Mouse (Mus musculus): ENCODE data around the gene Sfrp5. TPM values are rescaled to one million over a fixed set of nuclear protein-coding genes. Genes with fewer than 3 reads are reported as not detected.

The Sfrp5 gene
- polyA plus RNA-seq, 2 experiments, result 5.4 to 7.2 TPM

DNA sequence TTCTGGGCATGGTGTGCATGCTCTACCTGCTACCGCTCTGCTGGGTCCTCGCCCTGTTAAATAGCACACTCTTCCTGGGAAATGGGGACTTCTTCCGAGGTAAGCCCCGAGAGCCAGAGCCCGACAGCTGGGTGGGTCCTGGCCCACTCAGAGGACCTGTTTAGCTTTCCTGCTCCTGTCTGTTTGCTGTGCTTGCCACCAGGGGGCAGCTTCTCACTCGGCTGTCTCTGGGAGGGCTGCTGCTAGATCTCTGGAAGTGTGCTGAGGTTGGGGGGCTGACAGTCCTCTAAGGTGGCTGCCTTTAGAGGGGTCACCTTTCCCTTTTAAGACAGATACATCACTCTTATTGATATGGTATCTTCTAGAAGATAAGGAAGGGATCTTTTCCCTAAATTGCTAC lies 19.4 kb downstream of the Sfrp5 start:
- no peak for ATAC-seq (ENCODE audit: low FRiP score, low read depth)
- Histone ChIP-seq H3K27me3 (ENCODE audit: control insufficient read depth, insufficient read depth, low read length) (no peaks in the 10 kb centered on the region), H3K4me1 (ENCODE audit: control insufficient read depth, insufficient read depth, low read length) (no peaks in the 10 kb centered on the region), H3K27ac (replicated peaks; ENCODE audit: low read depth, low read length) (no peak overlapping the region), H3K4me2 (replicated peaks; ENCODE audit: low read depth, low read length, severe bottlenecking) (no peak overlapping the region), H3K9me3 (ENCODE audit: control insufficient read depth, low read length) (no peaks in the 10 kb centered on the region), H3K4me3 (replicated peaks; ENCODE audit: low read length) (no peak overlapping the region), H3K9ac (ENCODE audit: low read depth, low read length, severe bottlenecking) (no peak overlapping the region), H3K36me3 (ENCODE audit: control insufficient read depth, insufficient read depth, low read length) (peaks cover 58% of the 10 kb centered on the region)
- WGBS, result 49% methylated on average over 6 of the region's 6 CpGs
- TF ChIP-seq POLR2A (IDR thresholded peaks at IDR 0.05; ENCODE audit: borderline replicate concordance, extremely low read depth, insufficient read depth, insufficient read length), result no peak
- no peak for DNase-seq (ENCODE audit: low spot score)

DNA sequence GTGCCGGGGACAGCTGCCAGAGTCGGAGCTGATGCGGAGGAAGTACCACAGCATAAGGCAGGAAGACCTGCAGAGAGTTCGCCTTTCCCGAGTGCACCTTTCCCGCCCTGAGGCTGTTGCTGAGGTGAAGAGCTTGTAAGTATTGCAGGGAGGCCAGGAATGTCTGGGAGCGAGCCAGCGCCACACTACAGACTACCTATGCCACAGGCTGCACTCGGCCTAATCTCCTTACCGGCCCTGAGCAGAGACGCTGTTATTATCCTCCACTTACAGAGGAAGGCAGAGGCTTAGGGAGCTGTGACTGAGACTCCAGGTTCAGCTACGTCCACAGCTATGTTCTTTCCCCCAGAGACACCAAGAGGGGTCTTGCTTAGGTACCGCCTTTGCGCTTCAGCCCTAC lies 22.7 kb downstream of the Sfrp5 start:
- H3K36me3 ChIP-seq (ENCODE audit: control insufficient read depth, insufficient read depth, low read length), result peaks cover 41% of the 10 kb centered on the region
- ATAC-seq (ENCODE audit: low FRiP score, low read depth) (no peak), DNase-seq (ENCODE audit: low spot score) (no peak)
- no peak overlapping the region for H3K27ac ChIP-seq (replicated peaks; ENCODE audit: low read depth, low read length)
- no peak overlapping the region for H3K9ac ChIP-seq (ENCODE audit: low read depth, low read length, severe bottlenecking)
- H3K4me2 ChIP-seq (replicated peaks; ENCODE audit: low read depth, low read length, severe bottlenecking), result no peak overlapping the region
- no peaks in the 10 kb centered on the region for H3K4me1 ChIP-seq (ENCODE audit: control insufficient read depth, insufficient read depth, low read length)
- WGBS, result 82% methylated on average over 14 of the region's 14 CpGs
- no peak overlapping the region for H3K4me3 ChIP-seq (replicated peaks; ENCODE audit: low read length)
- no peaks in the 10 kb centered on the region for H3K27me3 ChIP-seq (ENCODE audit: control insufficient read depth, insufficient read depth, low read length)
- no peak for TF ChIP-seq POLR2A (IDR thresholded peaks at IDR 0.05; ENCODE audit: borderline replicate concordance, extremely low read depth, insufficient read depth, insufficient read length)
- no peaks in the 10 kb centered on the region for H3K9me3 ChIP-seq (ENCODE audit: control insufficient read depth, low read length)

DNA sequence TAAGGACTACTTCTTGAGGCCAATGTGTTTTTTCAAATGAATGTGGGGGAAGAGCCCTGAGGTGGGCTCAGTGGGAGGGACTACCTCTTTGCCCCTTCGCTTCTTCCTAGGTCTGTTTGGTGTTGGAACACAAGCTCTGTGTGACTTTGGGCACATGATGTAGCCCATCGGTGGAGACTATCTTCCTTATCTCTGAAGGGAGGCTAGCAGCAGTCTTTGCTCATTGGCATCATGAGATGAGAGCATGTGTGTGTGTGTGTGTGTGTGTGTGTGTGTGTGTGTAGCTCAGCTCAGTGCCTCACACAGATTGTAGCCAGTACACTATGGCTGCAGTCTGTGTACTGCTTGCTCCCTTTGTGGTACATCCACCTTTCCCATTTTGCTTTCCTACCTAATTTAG lies 24.6 kb downstream of the Sfrp5 start:
- Histone ChIP-seq H3K9ac (ENCODE audit: low read depth, low read length, severe bottlenecking) (no peak overlapping the region), H3K4me2 (replicated peaks; ENCODE audit: low read depth, low read length, severe bottlenecking) (no peak overlapping the region), H3K27ac (replicated peaks; ENCODE audit: low read depth, low read length) (no peak overlapping the region), H3K4me3 (replicated peaks; ENCODE audit: low read length) (no peak overlapping the region), H3K36me3 (ENCODE audit: control insufficient read depth, insufficient read depth, low read length) (peaks cover 22% of the 10 kb centered on the region), H3K9me3 (ENCODE audit: control insufficient read depth, low read length) (no peaks in the 10 kb centered on the region), H3K4me1 (ENCODE audit: control insufficient read depth, insufficient read depth, low read length) (no peaks in the 10 kb centered on the region), H3K27me3 (ENCODE audit: control insufficient read depth, insufficient read depth, low read length) (no peaks in the 10 kb centered on the region)
- DNase-seq (ENCODE audit: low spot score) (no peak), ATAC-seq (ENCODE audit: low FRiP score, low read depth) (no peak)
- WGBS, result 90% methylated on average over 2 of the region's 2 CpGs
- TF ChIP-seq POLR2A (IDR thresholded peaks at IDR 0.05; ENCODE audit: borderline replicate concordance, extremely low read depth, insufficient read depth, insufficient read length), result no peak

DNA sequence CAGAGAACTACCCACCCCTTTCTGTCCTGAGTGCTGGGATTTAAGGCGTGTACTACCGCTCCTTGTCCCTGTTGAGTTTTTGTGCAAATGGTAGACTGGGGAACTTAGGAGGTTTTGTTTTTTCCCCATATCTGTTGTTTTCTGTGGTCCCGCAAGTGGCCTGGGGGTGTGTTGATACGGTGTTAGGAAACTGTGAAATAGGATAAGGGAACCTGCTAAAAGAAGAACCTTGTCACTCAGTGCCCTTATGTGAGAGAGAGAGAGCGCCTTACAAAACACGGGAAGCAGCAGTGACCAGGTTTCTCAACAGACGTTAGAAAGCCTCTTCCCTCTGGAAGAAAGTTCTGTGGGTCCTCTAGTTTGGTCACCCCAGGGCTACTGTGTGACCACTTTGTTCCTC lies 25.2 kb downstream of the Sfrp5 start:
- Histone ChIP-seq H3K4me3 (replicated peaks; ENCODE audit: low read length) (no peak overlapping the region), H3K9ac (ENCODE audit: low read depth, low read length, severe bottlenecking) (no peak overlapping the region), H3K9me3 (ENCODE audit: control insufficient read depth, low read length) (no peaks in the 10 kb centered on the region), H3K27me3 (ENCODE audit: control insufficient read depth, insufficient read depth, low read length) (no peaks in the 10 kb centered on the region), H3K27ac (replicated peaks; ENCODE audit: low read depth, low read length) (no peak overlapping the region), H3K4me2 (replicated peaks; ENCODE audit: low read depth, low read length, severe bottlenecking) (no peak overlapping the region), H3K4me1 (ENCODE audit: control insufficient read depth, insufficient read depth, low read length) (0 out of 2 replicates have a peak, but pooled peaks cover under 1% of the 10 kb centered on the region), H3K36me3 (ENCODE audit: control insufficient read depth, insufficient read depth, low read length) (peaks cover 19% of the 10 kb centered on the region)
- 83% methylated on average over 7 of the region's 7 CpGs for WGBS
- DNase-seq (ENCODE audit: low spot score), result no peak
- no peak for ATAC-seq (ENCODE audit: low FRiP score, low read depth)
- no peak for TF ChIP-seq POLR2A (IDR thresholded peaks at IDR 0.05; ENCODE audit: borderline replicate concordance, extremely low read depth, insufficient read depth, insufficient read length)

DNA sequence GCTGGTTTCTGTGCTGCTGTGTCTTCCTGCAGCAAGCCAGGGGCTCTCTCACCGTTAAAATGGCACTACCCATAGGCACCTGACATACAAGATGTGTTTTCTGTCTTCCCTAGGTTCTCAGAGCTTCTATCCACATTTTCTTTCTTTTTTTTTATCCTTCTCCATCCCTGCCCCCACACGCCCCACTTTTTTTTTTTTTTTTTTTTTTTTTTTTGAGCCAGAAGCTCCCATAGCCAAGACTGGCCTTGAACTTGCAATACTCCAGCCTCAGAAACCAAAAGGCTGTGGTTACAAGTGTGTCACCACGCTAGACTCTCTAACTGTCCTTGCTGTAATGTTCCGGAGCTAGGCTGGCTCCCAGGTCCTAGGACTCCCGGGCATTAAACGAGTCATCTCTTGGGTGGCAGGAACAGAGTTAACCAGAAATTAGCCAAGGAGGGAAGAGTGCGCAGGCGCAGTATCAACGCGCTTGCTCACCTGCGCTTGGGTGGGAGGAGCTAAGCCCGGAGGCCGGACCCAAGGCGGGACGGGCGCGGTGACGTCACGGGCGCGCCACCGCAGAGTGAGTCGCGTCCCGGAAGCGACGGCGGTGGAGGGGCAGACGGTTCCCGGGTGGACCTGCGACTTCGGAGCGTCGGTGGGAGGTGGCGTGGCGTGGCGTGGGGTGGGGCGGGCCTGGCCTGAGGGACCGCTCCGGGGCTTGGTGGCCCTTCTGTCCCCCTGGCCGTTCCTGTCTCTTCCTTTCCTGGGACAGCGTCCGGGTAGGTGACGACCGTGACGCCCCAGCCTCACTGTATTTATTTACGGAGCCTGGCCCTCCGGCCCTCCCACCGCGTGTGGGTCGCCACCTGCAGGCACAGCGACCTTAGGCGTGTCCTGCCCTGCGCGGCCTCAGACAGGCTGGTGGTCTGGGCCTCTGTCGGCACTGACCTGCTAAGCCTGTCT lies 31.8 kb downstream of the Sfrp5 start:
- Histone ChIP-seq H3K27me3 (ENCODE audit: control insufficient read depth, insufficient read depth, low read length) (0 out of 2 replicates have a peak, but pooled peaks cover 2% of the 10 kb centered on the region), H3K9ac (ENCODE audit: low read depth, low read length, severe bottlenecking) (peak overlapping the region; percentile 67), H3K4me2 (replicated peaks; ENCODE audit: low read depth, low read length, severe bottlenecking) (peak overlapping the region; percentile 79), H3K9me3 (ENCODE audit: control insufficient read depth, low read length) (no peaks in the 10 kb centered on the region), H3K4me3 (replicated peaks; ENCODE audit: low read length) (peak overlapping the region; percentile 67), H3K4me1 (ENCODE audit: control insufficient read depth, insufficient read depth, low read length) (peaks cover 11% of the 10 kb centered on the region), H3K27ac (replicated peaks; ENCODE audit: low read depth, low read length) (no peak overlapping the region), H3K36me3 (ENCODE audit: control insufficient read depth, insufficient read depth, low read length) (no peaks in the 10 kb centered on the region)
- 0 out of 2 replicates have a peak, but pooled peaks have one; percentile 21 for TF ChIP-seq POLR2A (IDR thresholded peaks at IDR 0.05; ENCODE audit: borderline replicate concordance, extremely low read depth, insufficient read depth, insufficient read length)
- ATAC-seq (ENCODE audit: low FRiP score, low read depth) (peak; percentile 93), DNase-seq (ENCODE audit: low spot score) (peak; percentile 90)
- WGBS, result 2% methylated on average over 48 of the region's 56 CpGs
